Mouse (Mus musculus) testis, adult 2 months (tissue): ENCODE data around the gene Snx32. TPM values are rescaled to one million over a fixed set of nuclear protein-coding genes. Genes with fewer than 3 reads are reported as not detected.
A peak's percentile ranks its signal among the peaks of the same experiment; 100 is the strongest.
"Not testable (repeated sequence)": the region's sequence is repeated elsewhere in the genome, so short reads cannot be mapped to it uniquely, and the experiment has no call there.

Experiments used
- H3K27ac ChIP-seq: fragments of 200-500 bp; 2 replicates; pipeline ENCODE4 v1.5.1; 2012; ENCODE audit warnings: low read depth, low read length; ENCODE audit not compliant: control insufficient read depth, insufficient read depth
- H3K27me3 ChIP-seq: fragments of 200-500 bp; 2 replicates; pipeline ENCODE4 v1.6.1; 2012; ENCODE audit warnings: mild to moderate bottlenecking, low read length, moderate library complexity; ENCODE audit not compliant: control insufficient read depth, insufficient read depth
- H3K36me3 ChIP-seq: fragments of 200-500 bp; 2 replicates; pipeline ENCODE4 v1.6.1; 2012; ENCODE audit warnings: mild to moderate bottlenecking, low read length; ENCODE audit not compliant: control insufficient read depth, insufficient read depth
- H3K4me1 ChIP-seq: fragments of 200-500 bp; 2 replicates; pipeline ENCODE4 v1.6.1; 2012; ENCODE audit warnings: low read length; ENCODE audit not compliant: control insufficient read depth, insufficient read depth
- H3K4me3 ChIP-seq: fragments of 200-500 bp; 2 replicates; pipeline ENCODE4 v1.5.1; 2012; ENCODE audit warnings: low read depth, mild to moderate bottlenecking, low read length, moderate library complexity, mixed read lengths; ENCODE audit not compliant: control insufficient read depth
- CTCF ChIP-seq: fragments of 200-500 bp; IDR thresholded peaks from 2 replicates; pipeline ENCODE4 v1.5.1; 2012; ENCODE audit warnings: low read depth, mild to moderate bottlenecking, inconsistent platforms, low read length, moderate library complexity; ENCODE audit not compliant: control insufficient read depth, insufficient read depth, insufficient replicate concordance
- POLR2A ChIP-seq: fragments of 200-500 bp; IDR thresholded peaks from 2 replicates; pipeline ENCODE4 v1.6.1; 2012; ENCODE audit warnings: low read depth, mild to moderate bottlenecking, inconsistent platforms, low read length, moderate library complexity; ENCODE audit not compliant: control insufficient read depth
- polyA plus RNA-seq: library from polyadenylated mRNA; depleted of rRNA; stranded (reverse); fragments of >200 nt; gene quantifications from 2 replicates; pipeline ENCODE4 v1.2.3, GENCODE M21; 2012

The Snx32 gene
- polyA plus RNA-seq, 1 experiment, result 12.7 TPM

DNA sequence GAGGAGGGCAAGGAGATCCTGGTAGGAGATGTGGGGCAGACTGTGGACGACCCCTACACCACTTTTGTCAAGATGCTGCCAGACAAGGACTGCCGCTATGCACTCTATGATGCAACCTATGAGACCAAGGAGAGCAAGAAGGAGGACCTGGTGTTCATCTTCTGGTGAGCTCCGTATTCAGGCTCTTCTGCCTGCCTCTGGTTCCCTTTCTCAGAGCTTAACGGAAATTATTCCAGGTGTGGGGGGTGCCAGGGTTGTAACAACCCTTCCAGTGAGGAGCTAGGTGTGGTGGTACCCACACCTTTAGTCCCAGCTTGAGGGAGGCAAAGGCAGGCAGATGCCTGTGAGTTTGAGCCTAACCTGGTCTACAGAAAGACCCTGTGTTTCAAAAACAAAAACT is 17.7 kb downstream of the Snx32 start:
- Histone ChIP-seq H3K36me3 (no peaks in the 10 kb centered on the region; the same call in none of the 2 replicates), H3K4me1 (peaks cover 5% of the 10 kb centered on the region), H3K4me3 (peak overlapping the region; percentile 44), H3K27me3 (no peaks in the 10 kb centered on the region), H3K27ac (peak overlapping the region; percentile 28; the same call in 1 of the 2 replicates)
- TF ChIP-seq CTCF (no peak), POLR2A (no peak)

DNA sequence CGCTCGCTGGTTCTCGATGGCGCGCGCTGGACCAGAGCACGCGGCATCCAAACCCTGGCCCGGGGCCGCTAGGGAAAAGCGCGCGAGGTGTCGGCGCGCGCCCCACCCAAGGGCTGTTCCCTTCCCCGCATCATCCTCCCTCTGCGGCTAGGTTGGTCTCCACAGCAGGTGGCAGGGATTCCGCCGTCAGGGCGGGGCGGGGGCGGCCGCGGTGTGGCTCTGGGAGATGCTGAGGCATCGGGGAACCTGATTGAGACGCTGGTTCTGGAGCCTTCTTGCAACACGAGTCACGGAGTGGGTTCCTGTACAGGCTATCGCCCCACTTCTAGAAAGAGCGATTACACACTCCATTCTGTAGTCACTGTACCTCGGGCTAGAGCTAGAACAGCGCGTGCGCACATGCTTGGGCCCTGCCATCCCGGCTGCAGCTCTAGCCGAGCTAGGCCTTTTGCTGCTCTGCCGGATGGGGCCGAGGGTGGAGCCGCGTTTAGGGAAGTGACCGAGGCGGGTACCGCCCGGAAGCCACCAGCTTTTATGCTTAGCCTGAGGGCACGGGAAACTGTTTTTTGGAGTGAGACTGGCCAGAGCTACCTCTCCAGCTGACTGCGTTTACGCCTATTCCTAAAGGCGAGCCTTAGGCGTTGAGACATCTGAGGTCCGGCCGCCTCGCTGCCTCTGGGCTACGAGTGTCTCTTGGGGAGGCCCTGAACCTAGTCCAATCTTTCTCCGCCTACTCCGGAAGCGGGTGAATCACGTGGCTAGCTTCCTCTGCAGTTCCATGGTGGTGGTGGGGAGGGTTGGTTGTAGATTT is 19.2 kb downstream of the Snx32 start:
- H3K4me3 ChIP-seq, result peak overlapping the region; percentile 90
- H3K27me3 ChIP-seq, result no peaks in the 10 kb centered on the region
- H3K27ac ChIP-seq, result peak overlapping the region; percentile 96
- TF ChIP-seq POLR2A, result peak; percentile 52
- no peak for TF ChIP-seq CTCF
- peaks cover 7% of the 10 kb centered on the region for H3K4me1 ChIP-seq
- H3K36me3 ChIP-seq, result no peaks in the 10 kb centered on the region; the same call in none of the 2 replicates

DNA sequence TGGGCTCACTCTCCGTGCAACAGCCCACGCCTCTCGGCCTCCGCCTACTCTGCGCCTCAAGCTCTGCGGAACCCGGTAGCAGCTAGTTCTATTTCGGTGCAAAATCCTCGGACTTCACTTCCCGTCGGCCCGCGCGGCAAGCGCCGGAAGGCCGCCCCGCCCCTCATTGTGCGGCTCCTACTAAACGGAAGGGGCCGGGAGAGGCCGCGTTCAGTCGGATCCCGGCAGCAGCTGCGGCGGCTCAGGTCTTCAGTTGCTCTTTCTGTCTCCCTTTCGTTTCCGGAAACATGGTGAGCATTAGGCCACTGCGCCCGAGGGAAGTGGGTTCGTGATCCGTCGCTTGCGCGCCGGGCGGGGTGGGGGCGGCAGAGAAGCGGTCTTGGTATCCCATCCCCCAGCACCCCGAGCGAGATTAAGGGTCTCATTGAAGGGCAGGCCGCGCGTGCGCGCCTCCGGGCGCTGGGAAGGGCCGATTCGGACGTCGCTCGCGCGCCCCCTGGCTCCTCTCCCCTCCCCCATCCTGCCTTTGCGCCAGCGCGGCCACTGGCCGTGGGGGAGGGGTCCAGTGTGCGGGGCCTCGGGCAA is 19.9 kb downstream of the Snx32 start, which contains the start of gene Cfl1:
Cfl1 (plus strand) TSS at position 143 of the 585 bp plus-strand sequence.
- no peaks in the 10 kb centered on the region for H3K27me3 ChIP-seq
- H3K4me3 ChIP-seq, result peak within 1 kb of the TSS; percentile 90
- H3K36me3 ChIP-seq, result no peaks in the 10 kb centered on the region; the same call in none of the 2 replicates
- TF ChIP-seq POLR2A (peak; percentile 95), CTCF (no peak)
- H3K27ac ChIP-seq, result peak within 1 kb of the TSS; percentile 96
- peaks cover 7% of the 10 kb centered on the region for H3K4me1 ChIP-seq

DNA sequence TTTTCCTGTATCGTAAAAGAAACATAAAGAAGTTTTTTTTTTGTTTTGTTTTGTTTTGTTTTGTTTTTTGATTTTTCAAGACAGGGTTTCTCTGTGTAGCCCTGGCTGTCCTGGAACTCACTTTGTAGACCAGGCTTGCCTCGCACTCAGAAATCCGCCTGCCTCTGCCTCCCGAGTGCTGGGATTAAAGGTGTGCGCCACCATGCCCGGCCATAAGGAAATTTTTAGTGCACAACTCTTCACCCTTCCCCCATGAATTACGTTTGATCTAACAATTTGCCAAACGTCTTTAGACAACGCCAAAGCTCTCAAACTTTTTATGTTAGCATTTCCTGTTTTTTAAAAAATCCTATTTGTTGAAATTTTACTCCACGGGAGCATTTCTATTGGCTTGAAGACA is 20.6 kb downstream of the Snx32 start:
- peak overlapping the region; percentile 67 for H3K4me3 ChIP-seq
- peak overlapping the region; percentile 96 for H3K27ac ChIP-seq
- H3K27me3 ChIP-seq, H3K36me3 ChIP-seq, H3K4me1 ChIP-seq: not testable (repeated sequence)

DNA sequence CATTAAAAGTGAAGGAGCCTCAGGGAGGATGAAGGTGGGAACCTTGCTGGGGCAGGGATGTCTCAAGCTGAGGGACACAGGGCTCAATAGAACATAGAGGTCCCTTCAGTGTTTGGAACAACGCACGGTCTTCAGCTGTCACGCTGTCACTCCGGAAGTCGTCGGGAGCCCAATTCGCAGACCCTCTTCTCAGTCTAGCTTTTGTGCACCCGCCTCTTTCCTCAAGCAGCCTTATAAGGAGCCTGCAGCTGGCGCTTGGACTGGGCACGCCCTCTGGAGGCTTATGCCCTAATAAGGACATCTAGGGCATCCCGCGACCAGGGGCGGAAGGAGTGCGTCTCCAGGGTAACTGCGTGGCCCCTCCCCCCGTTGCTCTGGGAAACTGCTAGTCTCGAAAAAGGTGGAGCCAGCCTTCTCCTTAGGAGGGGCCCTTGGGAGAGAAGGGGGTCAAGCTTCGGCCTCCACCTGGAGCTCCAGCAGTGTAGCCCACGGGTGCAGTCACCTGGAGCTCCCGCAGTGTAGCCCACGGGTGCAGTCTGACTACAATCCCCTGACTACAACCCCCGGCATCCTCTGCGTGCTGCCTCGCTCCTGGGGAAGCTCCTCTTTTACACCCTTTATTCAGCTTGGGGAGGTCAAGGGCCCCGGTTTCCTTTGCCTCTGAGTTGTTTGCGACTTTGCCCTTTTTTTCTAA is 21.3 kb downstream of the Snx32 start:
- no peaks in the 10 kb centered on the region; the same call in 1 of the 2 replicates for H3K36me3 ChIP-seq
- no peaks in the 10 kb centered on the region for H3K27me3 ChIP-seq
- peaks cover 7% of the 10 kb centered on the region for H3K4me1 ChIP-seq

DNA sequence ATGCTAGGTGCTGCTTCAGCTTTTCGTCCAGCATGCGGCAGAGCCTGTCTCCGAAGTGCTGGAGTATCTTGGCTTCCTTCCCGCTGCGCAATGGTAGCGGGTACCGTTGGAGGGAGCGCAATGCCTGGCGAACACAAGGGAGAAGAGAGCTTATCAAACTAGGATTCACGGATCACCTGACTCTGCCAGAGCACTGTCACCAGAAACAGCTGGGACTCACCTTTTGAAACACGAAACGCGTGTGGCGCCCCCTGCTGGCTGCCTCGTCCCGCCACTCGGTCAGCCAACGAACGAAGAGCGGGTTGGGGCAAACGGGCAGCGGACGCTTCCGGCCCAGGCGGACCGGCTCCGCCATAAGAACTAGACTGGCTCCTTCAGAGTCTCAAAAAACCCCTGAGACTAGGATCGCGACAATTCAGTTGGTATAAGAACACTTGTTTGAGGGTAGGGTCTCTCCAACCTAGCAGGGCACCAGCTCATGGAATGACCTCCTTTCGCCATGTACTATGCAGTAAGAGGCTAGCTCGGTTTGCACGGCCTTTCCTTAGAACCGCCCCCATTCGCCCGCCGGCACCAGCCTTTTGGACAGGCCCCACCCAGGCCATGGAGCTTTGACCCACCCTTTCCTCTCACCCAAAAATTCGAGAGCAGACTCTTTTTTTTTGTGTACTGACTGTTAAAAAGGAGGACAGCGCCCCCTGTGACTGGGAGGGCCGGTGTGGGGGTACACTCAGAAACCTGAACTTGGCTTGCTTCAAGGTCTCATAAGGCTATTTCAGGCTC is 22.4 kb downstream of the Snx32 start, which contains the start of gene Mus81:
Mus81 (minus strand) TSS at position 635 of the 783 bp plus-strand sequence.
- peak; percentile 70 for TF ChIP-seq POLR2A
- TF ChIP-seq CTCF, result peak; percentile 90
- peak within 1 kb of the TSS; percentile 88 for H3K4me3 ChIP-seq
- H3K4me1 ChIP-seq, result peaks cover 7% of the 10 kb centered on the region
- no peaks in the 10 kb centered on the region for H3K27me3 ChIP-seq
- H3K36me3 ChIP-seq, result no peaks in the 10 kb centered on the region; the same call in 1 of the 2 replicates
- H3K27ac ChIP-seq, result peak within 1 kb of the TSS; percentile 94

More for the DNA sequence above, 21.3 kb downstream of the Snx32 start:
- Histone ChIP-seq H3K27ac (peak overlapping the region; percentile 94), H3K4me3 (peak overlapping the region; percentile 88)
- TF ChIP-seq CTCF, result no peak
- peak; percentile 73 for TF ChIP-seq POLR2A
